Mouse (Mus musculus) stomach, embryonic 14.5 days (tissue): ENCODE results near the gene Gdf10. TPM values are rescaled to one million over a fixed set of nuclear protein-coding genes. Genes with fewer than 3 reads are reported as not detected.

Experiments used
- ATAC-seq: fragments of 200-750 bp; cut with Nextera tagmentation; 2 replicates; pipeline ENCODE4 v1.8.0; 2017; ENCODE audit warnings: low read depth, moderate TSS enrichment; ENCODE audit not compliant: insufficient number of reproducible peaks, insufficient read depth, low FRiP score
- H3K27ac ChIP-seq: fragments of 300-500 bp; sonication (generic); 2 replicates; pipeline ENCODE4 v1.5.1; 2014; ENCODE audit warnings: mild to moderate bottlenecking, low read length, moderate library complexity, mixed read lengths
- H3K27me3 ChIP-seq: fragments of 300-500 bp; sonication (generic); 2 replicates; pipeline ENCODE4 v1.6.1; 2014; ENCODE audit warnings: low read length, control low read depth, mixed read lengths; ENCODE audit not compliant: control insufficient read depth, insufficient read depth
- H3K36me3 ChIP-seq: fragments of 300-500 bp; sonication (generic); 2 replicates; pipeline ENCODE4 v1.6.1; 2014; ENCODE audit warnings: mild to moderate bottlenecking, control low read depth, low read length, moderate library complexity, mixed read lengths; ENCODE audit not compliant: control insufficient read depth, insufficient read depth
- H3K4me1 ChIP-seq: fragments of 300-500 bp; sonication (generic); 2 replicates; pipeline ENCODE4 v1.6.1; 2014; ENCODE audit warnings: low read length, control low read depth, mixed read lengths; ENCODE audit not compliant: control insufficient read depth, insufficient read depth
- H3K4me2 ChIP-seq: fragments of 300-500 bp; sonication (generic); replicated peaks from 2 replicates; pipeline ENCODE4 v1.6.1; 2014; ENCODE audit warnings: low read depth, low read length, control low read depth
- H3K4me3 ChIP-seq: fragments of 300-500 bp; sonication (generic); 2 replicates; pipeline ENCODE4 v1.5.1; 2014; ENCODE audit warnings: low read depth, low read length, control low read depth
- H3K9ac ChIP-seq: fragments of 300-500 bp; sonication (generic); replicated peaks from 2 replicates; pipeline ENCODE4 v1.6.1; 2014; ENCODE audit warnings: low read depth, mild to moderate bottlenecking, control low read depth, low read length, moderate library complexity, mixed read lengths
- H3K9me3 ChIP-seq: fragments of 300-500 bp; sonication (generic); 2 replicates; pipeline ENCODE4 v1.6.1; 2016; ENCODE audit warnings: low read depth, low read length, control low read depth; ENCODE audit not compliant: control insufficient read depth
- WGBS: fragments of 180-500 bp; shearing (Covaris S2); extraction: QIAGEN DNeasy Blood & Tissue Kit; methylation state at CpG from one replicate; pipeline ENCODE4 v1.1.7; 2014; 5-methylcytosine and 5-hydroxymethylcytosine counted together
- polyA plus RNA-seq: library from polyadenylated mRNA; unstranded; fragments of >200 nt; fragmentation: Nextera tagmentation; extraction: Ambion mirVana; gene quantifications from 2 replicates; pipeline ENCODE4 v1.2.1, GENCODE M21; 2014

Gene Gdf10
- polyA plus RNA-seq, 1 experiment from 2014 or later, result 5.8 TPM

- 71% methylated on average over 6 of the region's 6 CpGs for WGBS
- Histone ChIP-seq H3K36me3 (no peaks in the 10 kb centered on the region), H3K9ac (no peak overlapping the region), H3K9me3 (no peaks in the 10 kb centered on the region), H3K27me3 (no peaks in the 10 kb centered on the region), H3K4me2 (no peak overlapping the region), H3K4me3 (no peak overlapping the region), H3K4me1 (no peaks in the 10 kb centered on the region), H3K27ac (no peak overlapping the region)
- ATAC-seq, result no peak
These were observed 22.7 kb downstream of the Gdf10 start for GRCm38 (mm10) chr14:33946125-33946524.

DNA sequence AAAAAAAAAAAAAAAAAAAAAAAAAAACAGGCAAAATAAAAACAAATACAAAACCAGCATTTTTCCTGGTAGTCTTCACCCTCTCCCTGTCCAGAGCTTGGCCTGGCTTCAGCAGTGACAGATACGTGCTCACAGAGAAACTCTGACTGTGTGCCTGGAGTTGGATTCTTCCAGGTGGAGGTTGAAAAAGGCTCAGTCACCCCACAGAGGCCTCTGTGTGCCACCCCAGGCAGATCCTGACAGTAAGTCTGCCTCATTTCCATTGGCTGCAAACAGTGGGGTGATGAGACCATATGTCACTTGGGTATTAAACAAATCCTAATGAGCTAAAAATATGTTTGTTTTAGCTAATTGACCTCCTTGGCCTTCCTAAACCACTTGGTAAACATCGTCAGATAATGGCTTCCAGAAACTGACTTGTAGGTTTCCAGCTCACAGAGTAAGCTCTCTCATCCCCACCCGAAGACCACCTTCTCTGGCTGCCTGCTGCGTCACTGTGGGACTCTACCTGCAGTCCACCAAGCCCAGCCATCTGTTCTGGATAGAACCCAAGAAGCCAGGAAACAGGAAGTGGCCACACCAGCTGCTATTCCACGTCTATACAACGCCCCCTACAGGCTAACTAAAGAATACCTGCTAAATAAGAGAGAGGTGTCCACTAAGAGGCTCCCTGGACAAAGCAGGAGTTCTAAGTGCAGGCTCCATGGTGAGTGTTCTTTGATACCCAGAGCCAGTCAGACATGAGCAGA, 29.0 kb downstream of the Gdf10 start:
- 43% methylated on average over 6 of the region's 6 CpGs for WGBS
- Histone ChIP-seq H3K36me3 (no peaks in the 10 kb centered on the region), H3K4me3 (no peak overlapping the region), H3K9ac (no peak overlapping the region), H3K9me3 (no peaks in the 10 kb centered on the region), H3K27ac (no peak overlapping the region), H3K4me1 (no peaks in the 10 kb centered on the region), H3K27me3 (no peaks in the 10 kb centered on the region), H3K4me2 (no peak overlapping the region)
- no peak for ATAC-seq

DNA sequence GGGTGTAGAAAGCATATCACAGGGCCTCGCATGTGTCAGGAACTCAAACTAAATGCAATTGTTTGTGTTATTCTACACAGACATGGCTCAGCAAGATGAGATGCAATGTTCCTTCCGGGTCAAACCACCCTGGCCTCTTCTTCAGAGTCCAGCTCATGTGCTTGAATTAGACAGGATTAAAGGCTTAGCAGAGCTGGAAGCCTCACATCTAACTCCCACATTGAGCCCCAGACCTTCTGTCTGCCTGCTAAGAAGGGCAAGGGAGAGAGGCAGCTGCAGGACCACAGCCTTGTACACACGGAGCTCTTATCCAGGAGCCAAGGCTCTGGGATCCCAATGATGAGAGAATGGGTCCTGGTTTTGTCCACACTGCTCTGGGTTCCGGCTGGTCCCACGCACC, 30.4 kb downstream of the Gdf10 start, which contains the start of gene Rbp3:
Gene Rbp3 (plus strand): TSS at position 243 of the 400 bp plus-strand sequence.
- H3K4me2 ChIP-seq, result no peak within 1 kb of the TSS
- H3K27ac ChIP-seq, result no peak within 1 kb of the TSS
- H3K36me3 ChIP-seq, result no peaks in the 10 kb centered on the region
- no peak within 1 kb of the TSS for H3K4me3 ChIP-seq
- H3K9me3 ChIP-seq, result no peaks in the 10 kb centered on the region
- H3K9ac ChIP-seq, result no peak within 1 kb of the TSS
- 84% methylated on average over 5 of the region's 5 CpGs for whole genome bisulfite sequencing
- H3K27me3 ChIP-seq, result no peaks in the 10 kb centered on the region
- H3K4me1 ChIP-seq, result no peaks in the 10 kb centered on the region
- no peak for ATAC-seq

DNA sequence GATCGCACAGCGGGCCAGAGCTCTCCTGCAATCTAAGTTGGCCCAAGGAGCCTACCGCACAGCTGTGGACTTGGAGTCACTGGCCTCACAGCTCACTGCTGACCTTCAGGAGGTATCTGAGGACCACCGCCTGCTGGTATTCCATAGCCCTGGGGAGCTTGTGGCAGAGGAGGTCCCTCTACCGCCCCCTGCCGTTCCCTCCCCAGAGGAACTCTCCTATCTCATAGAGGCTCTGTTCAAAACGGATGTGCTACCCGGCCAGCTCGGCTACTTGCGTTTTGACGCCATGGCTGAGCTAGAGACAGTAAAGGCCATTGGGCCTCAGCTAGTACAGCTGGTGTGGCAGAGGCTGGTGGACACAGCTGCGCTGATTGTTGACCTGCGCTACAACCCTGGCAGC, 32.7 kb downstream of the Gdf10 start:
- 77% methylated on average over 13 of the region's 13 CpGs for WGBS
- no peak overlapping the region for H3K4me3 ChIP-seq
- no peak overlapping the region for H3K27ac ChIP-seq
- H3K4me1 ChIP-seq, result no peaks in the 10 kb centered on the region
- no peaks in the 10 kb centered on the region for H3K36me3 ChIP-seq
- no peak for ATAC-seq
- H3K9me3 ChIP-seq, result no peaks in the 10 kb centered on the region
- H3K9ac ChIP-seq, result no peak overlapping the region
- no peaks in the 10 kb centered on the region for H3K27me3 ChIP-seq
- H3K4me2 ChIP-seq, result no peak overlapping the region

- Histone ChIP-seq H3K9ac (no peak overlapping the region), H3K4me1 (no peaks in the 10 kb centered on the region), H3K27me3 (no peaks in the 10 kb centered on the region), H3K9me3 (no peaks in the 10 kb centered on the region), H3K36me3 (no peaks in the 10 kb centered on the region), H3K4me2 (no peak overlapping the region), H3K27ac (no peak overlapping the region), H3K4me3 (no peak overlapping the region)
- ATAC-seq, result no peak
- 88% methylated on average over 4 of the region's 4 CpGs for WGBS
These were observed 34.8 kb downstream of the Gdf10 start for GRCm38 (mm10) chr14:33958186-33958585.

DNA sequence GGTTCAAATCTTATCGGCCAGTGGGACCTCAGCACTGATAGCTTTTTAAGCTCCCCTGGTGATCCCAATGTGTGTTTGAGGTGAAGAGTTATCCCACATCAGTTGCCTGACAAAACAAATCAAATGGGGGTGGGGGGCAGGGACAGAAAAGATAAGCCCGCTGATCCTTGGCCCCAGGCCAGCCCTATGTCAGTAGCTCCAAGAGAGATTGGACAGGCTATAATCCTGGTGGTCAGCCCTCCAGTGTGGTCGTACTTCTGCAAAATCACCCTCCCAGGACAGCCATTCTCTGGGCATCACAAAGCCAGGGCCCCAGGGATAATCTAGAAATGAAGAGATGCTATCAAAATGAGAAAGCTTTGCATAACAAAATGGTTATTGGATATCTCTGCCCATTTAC, 35.5 kb downstream of the Gdf10 start:
- 48% methylated on average over 3 of the region's 3 CpGs for WGBS
- no peak for ATAC-seq
- Histone ChIP-seq H3K9ac (no peak overlapping the region), H3K9me3 (no peaks in the 10 kb centered on the region), H3K4me1 (no peaks in the 10 kb centered on the region), H3K4me2 (no peak overlapping the region), H3K36me3 (no peaks in the 10 kb centered on the region), H3K27ac (no peak overlapping the region), H3K4me3 (no peak overlapping the region), H3K27me3 (no peaks in the 10 kb centered on the region)

- Histone ChIP-seq H3K27me3 (no peaks in the 10 kb centered on the region), H3K9ac (no peak overlapping the region), H3K36me3 (no peaks in the 10 kb centered on the region), H3K4me3 (no peak overlapping the region), H3K27ac (no peak overlapping the region), H3K4me2 (no peak overlapping the region), H3K4me1 (no peaks in the 10 kb centered on the region), H3K9me3 (no peaks in the 10 kb centered on the region)
- no peak; the same call in 1 of the 2 replicates for ATAC-seq
- WGBS, result 13% methylated on average over 9 of the region's 9 CpGs
These were observed 36.0 kb downstream of the Gdf10 start for GRCm38 (mm10) chr14:33959341-33959740.

DNA sequence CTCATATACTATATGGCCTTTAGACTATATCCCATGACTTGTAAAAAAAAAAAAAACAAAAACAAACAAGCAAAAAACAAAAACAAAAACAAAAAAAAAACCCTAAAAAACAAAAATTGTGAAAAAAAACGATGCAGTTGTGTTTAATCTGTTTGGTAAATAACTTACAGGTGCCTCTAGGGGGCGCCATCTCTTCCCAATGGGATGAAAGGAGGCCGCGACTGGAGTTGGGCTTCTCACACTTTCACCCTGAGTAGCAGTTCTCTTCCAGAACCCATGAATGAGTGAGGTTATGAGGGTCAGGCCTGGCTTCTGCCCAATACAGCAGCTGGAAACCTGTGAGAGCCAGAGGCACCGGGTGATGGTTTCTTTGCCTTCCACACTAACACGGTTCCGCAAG, 42.3 kb downstream of the Gdf10 start:
- Histone ChIP-seq H3K9ac (no peak overlapping the region), H3K27ac (no peak overlapping the region), H3K36me3 (no peaks in the 10 kb centered on the region), H3K4me1 (no peaks in the 10 kb centered on the region), H3K27me3 (no peaks in the 10 kb centered on the region), H3K9me3 (no peaks in the 10 kb centered on the region), H3K4me3 (no peak overlapping the region), H3K4me2 (no peak overlapping the region)
- ATAC-seq, result no peak
- 66% methylated on average over 7 of the region's 7 CpGs for WGBS

- WGBS, result 45% methylated on average over 7 of the region's 7 CpGs
These were observed 49.3 kb downstream of the Gdf10 start for GRCm38 (mm10) chr14:33972679-33973078.

More at GRCm38 (mm10) chr14:33972679-33973078, 49.3 kb downstream of the Gdf10 start:
- ATAC-seq, result no peak
- no peaks in the 10 kb centered on the region for H3K4me1 ChIP-seq
- no peaks in the 10 kb centered on the region for H3K36me3 ChIP-seq
- no peaks in the 10 kb centered on the region for H3K27me3 ChIP-seq
- no peak overlapping the region for H3K9ac ChIP-seq
- H3K9me3 ChIP-seq, result no peaks in the 10 kb centered on the region
- H3K4me3 ChIP-seq, result no peak overlapping the region
- no peak overlapping the region for H3K4me2 ChIP-seq
- no peak overlapping the region for H3K27ac ChIP-seq
